Mouse (Mus musculus) intestine, embryonic 15.5 days (tissue): ENCODE data around the gene Asb1. TPM values are rescaled to one million over a fixed set of nuclear protein-coding genes. Genes with fewer than 3 reads are reported as not detected.

Experiments used
- ATAC-seq: fragments of 200-750 bp; cut with Nextera tagmentation; 2 replicates; pipeline ENCODE4 v1.8.0; 2017; ENCODE audit warnings: moderate TSS enrichment, moderate library complexity
- H3K27ac ChIP-seq: fragments of 300-500 bp; sonication (generic); 2 replicates; pipeline ENCODE4 v1.5.1; 2015; ENCODE audit warnings: mild to moderate bottlenecking, inconsistent platforms
- H3K27me3 ChIP-seq: fragments of 300-500 bp; sonication (generic); replicated peaks from 2 replicates; pipeline ENCODE4 v1.6.1; 2015; ENCODE audit warnings: inconsistent platforms
- H3K36me3 ChIP-seq: fragments of 300-500 bp; sonication (generic); 2 replicates; pipeline ENCODE4 v1.6.1; 2015; ENCODE audit warnings: inconsistent platforms
- H3K4me1 ChIP-seq: fragments of 300-500 bp; sonication (generic); replicated peaks from 2 replicates; pipeline ENCODE4 v1.6.1; 2015; ENCODE audit warnings: inconsistent platforms
- H3K4me2 ChIP-seq: fragments of 300-500 bp; sonication (generic); replicated peaks from 2 replicates; pipeline ENCODE4 v1.6.1; 2015; ENCODE audit warnings: mild to moderate bottlenecking, inconsistent platforms
- H3K4me3 ChIP-seq: fragments of 300-500 bp; sonication (generic); replicated peaks from 2 replicates; pipeline ENCODE4 v1.5.1; 2015; ENCODE audit warnings: inconsistent platforms
- H3K9ac ChIP-seq: fragments of 300-500 bp; sonication (generic); 2 replicates; pipeline ENCODE4 v1.6.1; 2015; ENCODE audit warnings: inconsistent platforms
- H3K9me3 ChIP-seq: fragments of 300-500 bp; sonication (generic); 2 replicates; pipeline ENCODE4 v1.6.1; 2016; ENCODE audit warnings: inconsistent platforms
- WGBS: fragments of 180-500 bp; shearing (Covaris S2); methylation state at CpG from one replicate; pipeline ENCODE4 v1.1.7; 2015; 5-methylcytosine and 5-hydroxymethylcytosine counted together
- polyA plus RNA-seq: library from polyadenylated mRNA; unstranded; fragments of >200 nt; fragmentation: Nextera tagmentation; extraction: Ambion mirVana; gene quantifications from 2 replicates; pipeline ENCODE4 v1.2.1, GENCODE M21; 2015

Asb1 gene
- 3.8 and 4.1 TPM in 2 replicates for polyA plus RNA-seq

- H3K4me2 ChIP-seq: peak within 1 kb of the TSS; percentile 91
- H3K9ac ChIP-seq: peak within 1 kb of the TSS; percentile 63
- peaks cover 11% of the 10 kb centered on the region; the same call in 1 of the 2 replicates for H3K4me1 ChIP-seq
- peak; percentile 98 for ATAC-seq
- H3K36me3 ChIP-seq: no peaks in the 10 kb centered on the region
- no peaks in the 10 kb centered on the region for H3K9me3 ChIP-seq
- H3K27me3 ChIP-seq: peaks cover 4% of the 10 kb centered on the region
- no peak within 1 kb of the TSS for H3K27ac ChIP-seq
- under 1% methylated on average over 41 of the region's 41 CpGs for WGBS
- H3K4me3 ChIP-seq: peak within 1 kb of the TSS; percentile 90
Observed at GRCm38 (mm10) chr1:91540271-91540826, at the start of gene Asb1. Gene Asb1 (plus strand): TSS chr1:91540544.

- Histone ChIP-seq H3K4me1 (peaks cover 10% of the 10 kb centered on the region), H3K9ac (no peak overlapping the region), H3K27ac (no peak overlapping the region), H3K9me3 (no peaks in the 10 kb centered on the region), H3K4me3 (no peak overlapping the region), H3K36me3 (no peaks in the 10 kb centered on the region), H3K4me2 (no peak overlapping the region), H3K27me3 (no peaks in the 10 kb centered on the region)
- ATAC-seq: no peak
- 59% methylated on average over 2 of the region's 2 CpGs for WGBS
Observed at GRCm38 (mm10) chr1:91492740-91493139, 47.6 kb upstream of the Asb1 start.

- Histone ChIP-seq H3K4me1 (peaks cover 10% of the 10 kb centered on the region), H3K9me3 (no peaks in the 10 kb centered on the region), H3K4me3 (peak overlapping the region; percentile 93), H3K4me2 (peak overlapping the region; percentile 86), H3K36me3 (no peaks in the 10 kb centered on the region), H3K27ac (no peak overlapping the region), H3K9ac (peak overlapping the region; percentile 26; the same call in 1 of the 2 replicates), H3K27me3 (no peaks in the 10 kb centered on the region)
- WGBS: 44% methylated on average over 3 of the region's 3 CpGs
- peak; percentile 20; the same call in 1 of the 2 replicates for ATAC-seq
Observed at GRCm38 (mm10) chr1:91493938-91494337, 46.4 kb upstream of the Asb1 start.

- Histone ChIP-seq H3K36me3 (no peaks in the 10 kb centered on the region; the same call in 1 of the 2 replicates), H3K4me1 (peaks cover 10% of the 10 kb centered on the region), H3K9ac (peak within 1 kb of the TSS; percentile 77), H3K4me3 (peak within 1 kb of the TSS; percentile 93), H3K4me2 (peak within 1 kb of the TSS; percentile 86), H3K27ac (no peak within 1 kb of the TSS), H3K27me3 (no peaks in the 10 kb centered on the region), H3K9me3 (no peaks in the 10 kb centered on the region)
- WGBS: under 1% methylated on average over 79 of the region's 79 CpGs
- ATAC-seq: peak; percentile 100
Observed at GRCm38 (mm10) chr1:91494457-91495140, 45.7 kb upstream of the Asb1 start, which contains the start of gene Traf3ip1. Gene Traf3ip1 (plus strand): TSS chr1:91494647.

- H3K27ac ChIP-seq: no peak overlapping the region
Observed at GRCm38 (mm10) chr1:91495321-91495720, 45.0 kb upstream of the Asb1 start.

GRCm38 (mm10) chr1:91498579-91498978, 41.8 kb upstream of the Asb1 start:
- WGBS: 94% methylated on average over 6 of the region's 6 CpGs

More at GRCm38 (mm10) chr1:91495321-91495720, 45.0 kb upstream of the Asb1 start:
- no peaks in the 10 kb centered on the region for H3K9me3 ChIP-seq
- peak; percentile 5; the same call in 1 of the 2 replicates for ATAC-seq
- no peaks in the 10 kb centered on the region; the same call in 1 of the 2 replicates for H3K36me3 ChIP-seq
- WGBS: 55% methylated on average over 5 of the region's 5 CpGs
- H3K27me3 ChIP-seq: no peaks in the 10 kb centered on the region
- H3K4me1 ChIP-seq: peaks cover 10% of the 10 kb centered on the region
- peak overlapping the region; percentile 77 for H3K9ac ChIP-seq
- H3K4me3 ChIP-seq: peak overlapping the region; percentile 93
- H3K4me2 ChIP-seq: peak overlapping the region; percentile 86

GRCm38 (mm10) chr1:91504615-91505014, 35.7 kb upstream of the Asb1 start:
- peak; percentile 87 for ATAC-seq
- 0 out of 2 replicates have a peak overlapping the region, but pooled peaks have one; percentile 32 for H3K27ac ChIP-seq
- H3K4me2 ChIP-seq: no peak overlapping the region
- peaks cover 2% of the 10 kb centered on the region; the same call in 1 of the 2 replicates for H3K36me3 ChIP-seq
- WGBS: 37% methylated on average over 3 of the region's 3 CpGs
- no peaks in the 10 kb centered on the region for H3K9me3 ChIP-seq
- no peak overlapping the region for H3K4me3 ChIP-seq
- H3K9ac ChIP-seq: no peak overlapping the region
- H3K27me3 ChIP-seq: no peaks in the 10 kb centered on the region
- peaks cover 4% of the 10 kb centered on the region; the same call in 1 of the 2 replicates for H3K4me1 ChIP-seq

More at GRCm38 (mm10) chr1:91498579-91498978, 41.8 kb upstream of the Asb1 start:
- H3K9ac ChIP-seq: no peak overlapping the region
- no peak overlapping the region for H3K4me3 ChIP-seq
- no peak overlapping the region for H3K4me2 ChIP-seq
- no peaks in the 10 kb centered on the region for H3K27me3 ChIP-seq
- H3K4me1 ChIP-seq: peaks cover 10% of the 10 kb centered on the region
- no peak for ATAC-seq
- H3K27ac ChIP-seq: no peak overlapping the region
- H3K36me3 ChIP-seq: peaks cover 2% of the 10 kb centered on the region; the same call in 1 of the 2 replicates
- no peaks in the 10 kb centered on the region for H3K9me3 ChIP-seq

DNA sequence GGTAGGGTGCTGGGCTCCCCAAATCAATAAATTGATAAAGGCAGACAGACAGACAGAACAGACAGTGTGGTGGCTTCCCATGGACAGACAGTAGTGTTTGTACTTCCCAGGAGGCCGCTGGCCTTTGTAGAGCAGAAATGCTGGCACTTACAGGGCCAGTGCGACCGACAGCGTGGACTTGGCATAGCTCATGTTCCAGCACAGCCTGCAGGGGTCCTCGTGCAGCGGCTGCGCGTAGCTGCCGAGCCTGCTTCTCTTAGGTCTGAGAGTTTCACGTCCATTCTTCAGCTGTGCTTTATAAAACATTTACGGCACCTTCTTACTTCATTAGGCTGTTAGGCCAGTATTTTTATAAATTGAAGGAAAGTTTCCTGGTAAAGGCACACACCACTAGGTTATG, 25.4 kb upstream of the Asb1 start:
- no peak for ATAC-seq
- WGBS: 79% methylated on average over 11 of the region's 11 CpGs
- H3K27ac ChIP-seq: no peak overlapping the region

DNA sequence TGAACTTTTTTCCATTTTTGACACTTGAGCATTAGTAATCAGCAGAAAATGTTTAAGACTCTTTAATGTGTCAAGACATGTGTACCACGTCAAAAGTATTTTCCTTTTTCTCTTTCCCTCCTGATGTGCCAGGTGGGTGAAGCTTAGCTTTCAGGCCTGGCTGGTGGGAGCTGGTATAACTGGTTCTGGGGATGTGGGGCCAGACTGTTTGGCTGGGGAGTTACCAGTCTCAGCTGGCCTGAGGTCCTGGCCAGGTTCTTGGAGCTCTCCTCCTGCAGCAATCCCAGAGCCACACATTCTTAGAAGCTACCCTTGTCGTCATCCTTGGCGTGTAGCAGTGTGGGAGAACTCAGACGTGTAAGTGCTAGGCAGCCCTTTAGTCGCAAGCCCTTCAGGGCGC, 24.7 kb upstream of the Asb1 start:
- no peaks in the 10 kb centered on the region for H3K36me3 ChIP-seq
- H3K27me3 ChIP-seq: no peaks in the 10 kb centered on the region
- no peak overlapping the region for H3K4me2 ChIP-seq
- WGBS: 85% methylated on average over 6 of the region's 6 CpGs
- H3K4me3 ChIP-seq: no peak overlapping the region
- no peak overlapping the region for H3K27ac ChIP-seq
- no peaks in the 10 kb centered on the region for H3K9me3 ChIP-seq
- ATAC-seq: no peak
- H3K4me1 ChIP-seq: no peaks in the 10 kb centered on the region
- H3K9ac ChIP-seq: no peak overlapping the region

More for the DNA sequence above, 25.4 kb upstream of the Asb1 start:
- Histone ChIP-seq H3K4me2 (no peak overlapping the region), H3K27me3 (no peaks in the 10 kb centered on the region), H3K4me1 (no peaks in the 10 kb centered on the region), H3K36me3 (no peaks in the 10 kb centered on the region), H3K9ac (no peak overlapping the region), H3K4me3 (no peak overlapping the region), H3K9me3 (no peaks in the 10 kb centered on the region)

- no peak overlapping the region for H3K4me3 ChIP-seq
- no peaks in the 10 kb centered on the region for H3K27me3 ChIP-seq
- H3K4me2 ChIP-seq: no peak overlapping the region
- peaks cover 18% of the 10 kb centered on the region; the same call in 1 of the 2 replicates for H3K36me3 ChIP-seq
- WGBS: 17% methylated on average over 10 of the region's 10 CpGs
- no peak overlapping the region for H3K9ac ChIP-seq
- no peak for ATAC-seq
- H3K4me1 ChIP-seq: no peaks in the 10 kb centered on the region
- no peak overlapping the region for H3K27ac ChIP-seq
- no peaks in the 10 kb centered on the region for H3K9me3 ChIP-seq
Observed at GRCm38 (mm10) chr1:91523759-91524158, 16.6 kb upstream of the Asb1 start.

- WGBS: 87% methylated on average over 14 of the region's 14 CpGs
- Histone ChIP-seq H3K36me3 (peaks cover 19% of the 10 kb centered on the region; the same call in 1 of the 2 replicates), H3K9me3 (no peaks in the 10 kb centered on the region), H3K27ac (no peak overlapping the region), H3K27me3 (no peaks in the 10 kb centered on the region), H3K4me3 (no peak overlapping the region), H3K4me2 (no peak overlapping the region), H3K4me1 (no peaks in the 10 kb centered on the region), H3K9ac (no peak overlapping the region)
- no peak for ATAC-seq
Observed at GRCm38 (mm10) chr1:91525838-91526237, 14.5 kb upstream of the Asb1 start.

DNA sequence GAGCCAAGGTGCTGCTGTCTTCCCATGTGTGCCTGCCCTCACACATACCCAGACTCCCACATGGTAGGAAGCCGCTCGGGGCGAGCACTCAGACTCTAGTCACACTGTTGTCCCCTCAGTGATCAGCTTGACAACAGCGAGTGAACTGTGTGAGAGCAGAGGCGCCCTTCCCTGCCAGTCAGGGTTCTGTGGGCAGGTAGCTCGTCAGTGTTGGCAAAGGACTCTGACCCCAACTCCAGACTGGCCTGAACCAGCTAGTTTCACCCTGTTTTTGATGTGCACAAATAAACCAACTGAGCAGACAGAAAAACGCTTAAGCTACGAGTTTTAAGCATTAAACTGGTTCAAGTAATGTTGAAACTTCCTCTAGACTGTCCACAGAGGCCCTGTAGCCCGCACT, 10.2 kb upstream of the Asb1 start:
- Histone ChIP-seq H3K27me3 (no peaks in the 10 kb centered on the region), H3K36me3 (0 out of 2 replicates have a peak, but pooled peaks cover 10% of the 10 kb centered on the region), H3K4me3 (no peak overlapping the region), H3K4me1 (no peaks in the 10 kb centered on the region), H3K4me2 (no peak overlapping the region), H3K9ac (no peak overlapping the region), H3K9me3 (no peaks in the 10 kb centered on the region), H3K27ac (no peak overlapping the region)
- no peak for ATAC-seq
- 86% methylated on average over 9 of the region's 9 CpGs for WGBS
